Mouse (Mus musculus): ENCODE results near the gene Coro2b. TPM values are rescaled to one million over a fixed set of nuclear protein-coding genes. Genes with fewer than 3 reads are reported as not detected.

The Coro2b gene
- polyA plus RNA-seq, 1 experiment from 2014 or later, result 10.3 TPM

DNA sequence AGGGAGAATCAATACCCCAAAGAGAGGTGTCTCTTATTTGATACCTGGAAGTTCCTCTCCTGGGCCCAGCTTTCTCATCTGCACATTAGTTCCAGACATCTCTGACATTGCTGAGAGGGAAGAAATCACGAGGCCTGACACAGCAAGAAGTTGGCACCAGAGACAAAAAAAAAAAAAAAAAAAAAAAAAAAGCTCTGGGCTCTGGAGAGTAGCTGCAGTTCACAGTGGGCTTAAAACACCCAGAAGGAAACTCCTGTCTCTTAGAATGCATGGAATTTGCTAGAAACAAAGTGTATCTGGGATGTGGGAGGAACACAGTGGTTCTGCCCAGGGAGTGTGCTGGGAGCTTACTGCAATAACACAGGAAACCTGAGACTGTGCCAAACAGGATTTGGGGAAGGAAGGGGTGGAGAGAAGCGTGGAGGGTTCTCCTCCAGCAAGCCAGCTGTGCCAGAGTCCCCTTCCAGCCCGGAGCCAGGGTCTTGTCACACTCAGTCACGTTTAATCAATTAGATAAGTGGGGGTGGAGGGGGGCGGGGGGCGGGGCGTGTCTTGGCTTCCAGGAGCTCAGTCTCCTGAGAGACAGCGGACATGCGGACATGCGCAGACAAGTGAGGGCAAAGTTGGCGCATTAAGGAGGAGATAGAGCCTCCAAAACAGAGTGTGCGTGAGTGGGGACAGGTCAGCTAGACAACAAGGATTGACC, 101.1 kb downstream of the Coro2b start:
- peak overlapping the region; percentile 82 for H3K27ac ChIP-seq (replicated peaks)
- no peaks in the 10 kb centered on the region for H3K9me3 ChIP-seq (replicated peaks)
- no peaks in the 10 kb centered on the region for H3K27me3 ChIP-seq
- H3K4me1 ChIP-seq, result peaks cover 23% of the 10 kb centered on the region
- no peak overlapping the region for H3K9ac ChIP-seq
- no peaks in the 10 kb centered on the region for H3K36me3 ChIP-seq
- H3K4me2 ChIP-seq (replicated peaks), result peak overlapping the region; percentile 25; the same call in 1 of the 2 replicates
- ATAC-seq (ENCODE audit: insufficient number of reproducible peaks, low FRiP score, low TSS enrichment, low read depth), result peak; percentile 90
- H3K4me3 ChIP-seq (replicated peaks), result peak overlapping the region; percentile 16; the same call in 1 of the 2 replicates
- 4% methylated on average over 12 of the region's 12 CpGs for WGBS

DNA sequence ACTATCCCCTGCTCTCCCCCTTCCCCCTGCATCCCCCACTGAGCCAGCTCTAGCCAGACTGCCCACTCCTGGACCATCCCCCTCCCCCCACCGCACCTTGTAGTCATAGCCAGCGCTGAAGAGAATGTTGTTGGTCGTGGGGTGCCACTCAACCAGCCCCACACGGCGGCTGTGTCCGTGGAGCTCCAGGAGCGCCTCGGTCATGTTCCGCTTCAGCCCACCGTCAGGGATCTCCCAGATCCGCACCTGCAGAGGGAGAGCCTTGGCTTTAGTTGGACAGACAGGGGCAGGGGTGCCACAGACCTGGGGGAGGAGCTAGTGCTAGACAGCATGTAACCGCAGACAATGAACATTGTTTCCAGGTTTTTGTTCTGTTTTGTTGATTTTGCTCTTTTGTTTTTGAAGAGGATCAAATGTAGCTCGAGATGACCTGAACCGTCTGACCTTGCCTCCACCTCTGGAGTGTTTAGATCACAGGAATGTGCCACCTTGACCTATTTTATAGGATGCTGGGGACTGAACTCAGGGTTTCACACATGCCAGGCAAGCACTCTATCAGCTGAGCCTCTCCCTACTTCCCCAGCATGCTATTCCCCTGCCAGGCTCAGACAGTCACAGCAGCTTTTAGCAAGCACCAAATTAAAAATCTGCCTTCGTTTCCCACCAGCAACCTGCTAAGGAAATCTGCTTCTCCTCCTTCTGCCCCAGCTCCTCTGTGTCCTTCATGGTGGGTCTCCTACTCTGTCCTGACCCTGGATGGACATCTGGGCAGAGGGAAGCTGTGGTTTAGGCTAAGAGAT, 104.4 kb downstream of the Coro2b start:
- peaks cover 15% of the 10 kb centered on the region for H3K4me1 ChIP-seq
- 74% methylated on average over 15 of the region's 15 CpGs for WGBS
- H3K4me2 ChIP-seq (replicated peaks), result no peak overlapping the region
- no peak for ATAC-seq (ENCODE audit: insufficient number of reproducible peaks, low FRiP score, low TSS enrichment, low read depth)
- H3K9me3 ChIP-seq (replicated peaks), result no peaks in the 10 kb centered on the region
- no peak overlapping the region for H3K4me3 ChIP-seq (replicated peaks)
- no peaks in the 10 kb centered on the region for H3K36me3 ChIP-seq
- no peak overlapping the region for H3K9ac ChIP-seq
- H3K27me3 ChIP-seq, result no peaks in the 10 kb centered on the region
- no peak overlapping the region for H3K27ac ChIP-seq (replicated peaks)

DNA sequence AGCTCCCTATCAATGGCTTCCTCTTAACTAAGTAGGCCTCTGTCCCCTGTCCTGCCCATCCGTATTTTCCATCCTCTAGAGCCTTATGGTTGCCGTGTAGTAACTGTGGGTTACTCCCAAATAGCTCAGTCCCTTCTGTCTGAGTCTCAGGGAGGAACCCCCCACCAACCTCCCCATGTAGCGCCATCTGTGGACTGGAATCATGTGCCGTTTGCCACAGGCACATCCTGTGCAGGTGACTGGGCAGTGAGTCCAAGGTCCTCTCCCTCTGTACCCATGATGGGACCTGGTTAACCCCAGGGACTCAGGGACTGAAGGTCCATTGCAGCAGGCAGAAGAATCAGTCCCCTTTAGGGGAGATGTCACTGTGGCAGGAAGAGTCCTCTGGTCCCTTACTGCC, 106.1 kb downstream of the Coro2b start:
- Histone ChIP-seq H3K36me3 (no peaks in the 10 kb centered on the region), H3K27ac (replicated peaks) (no peak overlapping the region)

DNA sequence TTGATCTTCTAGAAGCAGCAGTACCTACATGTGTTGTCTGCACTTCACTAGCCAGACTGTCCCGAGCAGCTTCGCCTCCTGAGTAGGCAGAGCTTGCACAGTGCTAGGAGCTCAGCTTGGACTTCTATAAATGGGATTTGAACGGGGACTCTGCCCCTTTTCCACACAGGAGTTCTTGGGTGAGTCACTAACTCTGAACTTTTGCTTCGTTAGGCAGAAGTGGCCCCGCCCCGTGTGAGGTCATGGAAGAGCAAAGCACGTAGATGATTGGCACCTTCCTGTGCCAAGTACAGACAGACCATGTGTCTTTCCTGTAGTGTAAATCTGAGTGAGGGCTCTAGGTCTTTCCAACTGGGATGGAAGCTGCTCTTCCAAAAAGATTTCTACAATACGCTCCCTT, 109.8 kb downstream of the Coro2b start:
- no peaks in the 10 kb centered on the region for H3K4me1 ChIP-seq
- H3K9ac ChIP-seq, result no peak overlapping the region
- H3K4me3 ChIP-seq (replicated peaks), result no peak overlapping the region
- WGBS, result 74% methylated on average over 8 of the region's 8 CpGs
- no peaks in the 10 kb centered on the region for H3K9me3 ChIP-seq (replicated peaks)
- H3K36me3 ChIP-seq, result no peaks in the 10 kb centered on the region
- no peak for ATAC-seq (ENCODE audit: insufficient number of reproducible peaks, low FRiP score, low TSS enrichment, low read depth)
- H3K27me3 ChIP-seq, result no peaks in the 10 kb centered on the region
- no peak overlapping the region for H3K27ac ChIP-seq (replicated peaks)
- H3K4me2 ChIP-seq (replicated peaks), result no peak overlapping the region

More for the DNA sequence above, 106.1 kb downstream of the Coro2b start:
- Histone ChIP-seq H3K9ac (no peak overlapping the region), H3K9me3 (replicated peaks) (no peaks in the 10 kb centered on the region), H3K27me3 (no peaks in the 10 kb centered on the region), H3K4me2 (replicated peaks) (no peak overlapping the region), H3K4me1 (peaks cover 7% of the 10 kb centered on the region), H3K4me3 (replicated peaks) (no peak overlapping the region)
- 93% methylated on average over 4 of the region's 4 CpGs for WGBS
- ATAC-seq (ENCODE audit: insufficient number of reproducible peaks, low FRiP score, low TSS enrichment, low read depth), result no peak

DNA sequence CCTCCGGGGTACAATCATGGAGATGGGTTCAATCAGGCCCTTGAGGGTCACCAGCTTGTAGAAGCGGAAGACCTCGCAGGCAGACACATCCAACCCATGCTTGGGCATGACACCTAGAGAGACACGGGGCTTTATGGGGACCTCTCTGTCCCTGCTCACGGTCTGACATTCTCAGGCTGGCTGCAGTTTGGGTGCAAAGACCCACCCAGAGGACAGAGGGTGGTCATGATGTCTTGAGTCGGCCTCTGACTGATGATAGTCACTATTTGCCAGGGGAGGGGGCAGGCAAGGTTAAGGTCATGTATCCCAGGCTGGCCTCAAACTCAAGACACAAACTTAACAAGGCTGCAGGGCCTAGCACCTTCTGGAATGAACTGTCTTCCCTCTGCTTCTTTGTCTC, 110.3 kb downstream of the Coro2b start:
- H3K9me3 ChIP-seq (replicated peaks), result no peaks in the 10 kb centered on the region
- H3K4me2 ChIP-seq (replicated peaks), result no peak overlapping the region
- ATAC-seq (ENCODE audit: insufficient number of reproducible peaks, low FRiP score, low TSS enrichment, low read depth), result no peak
- H3K4me3 ChIP-seq (replicated peaks), result no peak overlapping the region
- no peaks in the 10 kb centered on the region for H3K36me3 ChIP-seq
- H3K4me1 ChIP-seq, result 0 out of 2 replicates have a peak, but pooled peaks cover under 1% of the 10 kb centered on the region
- no peaks in the 10 kb centered on the region for H3K27me3 ChIP-seq
- H3K27ac ChIP-seq (replicated peaks), result no peak overlapping the region
- WGBS, result 90% methylated on average over 6 of the region's 6 CpGs
- no peak overlapping the region for H3K9ac ChIP-seq

DNA sequence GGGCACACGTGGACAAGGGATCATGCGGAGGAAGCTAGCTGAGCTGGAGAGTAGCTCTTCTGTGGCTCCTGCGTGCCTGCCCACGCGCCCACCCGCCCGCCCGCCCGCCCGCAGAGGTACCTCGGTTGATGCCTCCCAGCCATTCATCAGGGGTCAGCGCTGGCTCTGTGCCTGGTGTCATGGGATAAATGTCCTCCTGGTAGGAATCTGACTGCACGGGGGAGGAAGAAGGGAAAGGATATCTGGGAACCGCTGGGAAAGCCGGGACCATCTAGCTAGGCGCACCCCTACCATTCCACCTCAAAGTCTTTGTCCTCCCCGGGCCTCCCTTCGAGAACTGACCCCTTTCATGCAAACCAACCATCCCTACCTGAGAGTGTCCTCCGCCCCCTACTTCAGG, 110.8 kb downstream of the Coro2b start:
- whole genome bisulfite sequencing, result 94% methylated on average over 19 of the region's 19 CpGs
- peaks cover 6% of the 10 kb centered on the region; the same call in 1 of the 2 replicates for H3K4me1 ChIP-seq
- no peak for ATAC-seq (ENCODE audit: insufficient number of reproducible peaks, low FRiP score, low TSS enrichment, low read depth)

DNA sequence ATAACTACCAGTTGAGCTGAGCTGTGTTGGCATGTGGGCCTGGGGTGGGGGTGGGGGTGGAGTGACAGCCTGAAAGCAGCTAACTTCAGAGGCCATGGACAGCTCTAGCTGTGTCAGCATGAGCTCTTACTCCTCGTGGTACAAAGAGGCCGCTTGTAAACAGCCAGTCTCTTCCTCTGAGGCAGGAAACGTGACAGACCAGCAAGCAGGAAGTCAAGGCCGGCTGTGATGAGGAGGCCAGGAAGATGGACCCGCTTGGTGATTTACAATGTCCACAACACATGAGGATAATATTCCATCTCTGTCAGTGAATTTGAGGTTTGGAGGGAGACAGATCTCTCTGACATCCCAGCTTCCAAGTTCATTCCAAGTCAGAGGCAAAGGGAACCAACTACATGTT, 111.6 kb downstream of the Coro2b start:
- ATAC-seq (ENCODE audit: insufficient number of reproducible peaks, low FRiP score, low TSS enrichment, low read depth), result no peak
- no peaks in the 10 kb centered on the region for H3K9me3 ChIP-seq (replicated peaks)
- no peak overlapping the region for H3K4me3 ChIP-seq (replicated peaks)

More for the DNA sequence above, 110.8 kb downstream of the Coro2b start:
- Histone ChIP-seq H3K36me3 (no peaks in the 10 kb centered on the region), H3K4me2 (replicated peaks) (no peak overlapping the region), H3K27ac (replicated peaks) (no peak overlapping the region), H3K27me3 (no peaks in the 10 kb centered on the region), H3K4me3 (replicated peaks) (no peak overlapping the region), H3K9ac (no peak overlapping the region), H3K9me3 (replicated peaks) (no peaks in the 10 kb centered on the region)

DNA sequence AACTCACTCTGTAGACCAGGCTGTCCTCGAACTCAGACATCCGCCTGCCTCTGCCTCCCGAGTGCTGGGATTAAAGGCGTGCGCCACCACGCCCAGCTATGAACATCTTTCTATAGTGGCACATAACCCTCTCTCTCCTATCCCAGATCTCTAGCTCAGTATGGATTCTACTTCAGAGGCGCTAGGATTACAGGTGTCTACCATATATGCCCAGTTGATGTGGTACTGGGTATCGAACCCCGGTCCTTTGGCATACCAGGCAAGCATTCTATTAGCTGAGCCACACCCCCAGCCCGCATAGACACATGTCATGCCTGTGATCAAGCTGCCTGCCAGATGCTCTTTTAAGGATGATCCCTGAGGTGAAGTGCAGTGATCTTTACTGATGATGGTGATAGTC, 113.0 kb downstream of the Coro2b start:
- H3K27me3 ChIP-seq, result no peaks in the 10 kb centered on the region
- no peak overlapping the region for H3K4me2 ChIP-seq (replicated peaks)
- no peak overlapping the region for H3K4me3 ChIP-seq (replicated peaks)
- WGBS, result 93% methylated on average over 10 of the region's 10 CpGs
- H3K4me1 ChIP-seq, result peaks cover 12% of the 10 kb centered on the region; the same call in 1 of the 2 replicates
- no peaks in the 10 kb centered on the region for H3K9me3 ChIP-seq (replicated peaks)
- no peak overlapping the region for H3K9ac ChIP-seq
- no peak overlapping the region for H3K27ac ChIP-seq (replicated peaks)
- no peaks in the 10 kb centered on the region for H3K36me3 ChIP-seq
- no peak for ATAC-seq (ENCODE audit: insufficient number of reproducible peaks, low FRiP score, low TSS enrichment, low read depth)

More for the DNA sequence above, 111.6 kb downstream of the Coro2b start:
- Histone ChIP-seq H3K9ac (no peak overlapping the region), H3K27me3 (no peaks in the 10 kb centered on the region), H3K4me2 (replicated peaks) (no peak overlapping the region), H3K4me1 (peaks cover 12% of the 10 kb centered on the region; the same call in 1 of the 2 replicates), H3K36me3 (no peaks in the 10 kb centered on the region), H3K27ac (replicated peaks) (no peak overlapping the region)
- WGBS, result 38% methylated on average over 5 of the region's 5 CpGs

DNA sequence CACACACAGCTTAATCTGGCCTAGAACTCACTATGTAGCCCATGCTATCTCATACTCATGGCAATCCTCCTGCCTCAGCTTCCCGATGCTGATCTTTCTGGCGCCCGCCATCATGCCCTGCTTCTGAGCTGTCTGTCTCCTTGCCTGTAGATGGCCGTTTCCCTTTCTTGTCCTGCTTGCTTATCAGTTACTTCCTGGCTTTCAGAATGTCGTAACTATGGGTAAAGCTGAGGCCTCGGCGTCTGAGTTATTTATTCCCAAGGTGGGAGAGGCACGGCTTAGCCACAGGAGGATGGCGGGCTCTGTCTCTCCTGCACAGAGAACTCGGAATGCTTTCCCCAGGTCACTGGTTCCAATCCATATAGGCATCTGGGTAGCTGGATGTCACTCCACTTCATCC, 113.9 kb downstream of the Coro2b start:
- no peaks in the 10 kb centered on the region for H3K27me3 ChIP-seq
- H3K36me3 ChIP-seq, result no peaks in the 10 kb centered on the region
- WGBS, result 84% methylated on average over 10 of the region's 10 CpGs
- H3K27ac ChIP-seq (replicated peaks), result no peak overlapping the region
- H3K4me1 ChIP-seq, result peaks cover 12% of the 10 kb centered on the region; the same call in 1 of the 2 replicates
- no peak overlapping the region for H3K4me2 ChIP-seq (replicated peaks)
- H3K4me3 ChIP-seq (replicated peaks), result no peak overlapping the region
- H3K9ac ChIP-seq, result no peak overlapping the region
- ATAC-seq (ENCODE audit: insufficient number of reproducible peaks, low FRiP score, low TSS enrichment, low read depth), result no peak
- H3K9me3 ChIP-seq (replicated peaks), result no peaks in the 10 kb centered on the region

DNA sequence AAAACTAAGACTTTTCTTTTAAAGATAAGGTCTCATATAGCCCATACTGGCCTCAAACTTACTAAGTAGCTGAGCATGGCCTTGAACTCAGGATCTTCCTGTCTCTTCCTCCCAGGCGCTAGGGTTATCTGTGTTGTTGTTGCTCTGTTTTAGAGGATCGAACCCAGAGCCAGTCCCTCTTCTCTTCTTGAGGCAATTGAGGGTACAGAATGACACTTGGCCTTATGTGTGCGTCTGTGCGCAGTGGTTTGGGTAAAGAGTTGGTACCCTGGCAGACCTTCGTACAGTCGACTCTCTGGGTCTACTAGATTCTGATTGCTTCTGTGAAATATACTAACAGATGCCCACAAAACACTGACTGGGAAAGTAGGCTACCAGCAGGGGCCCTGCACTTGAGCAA, 114.9 kb downstream of the Coro2b start:
- H3K4me2 ChIP-seq (replicated peaks), result no peak overlapping the region
- H3K9ac ChIP-seq, result no peak overlapping the region
- peaks cover 12% of the 10 kb centered on the region; the same call in 1 of the 2 replicates for H3K4me1 ChIP-seq
- H3K9me3 ChIP-seq (replicated peaks), result no peaks in the 10 kb centered on the region
- no peak overlapping the region for H3K4me3 ChIP-seq (replicated peaks)
- no peaks in the 10 kb centered on the region for H3K36me3 ChIP-seq
- no peaks in the 10 kb centered on the region for H3K27me3 ChIP-seq
- H3K27ac ChIP-seq (replicated peaks), result no peak overlapping the region
- WGBS, result 97% methylated on average over 6 of the region's 6 CpGs
- no peak for ATAC-seq (ENCODE audit: insufficient number of reproducible peaks, low FRiP score, low TSS enrichment, low read depth)

DNA sequence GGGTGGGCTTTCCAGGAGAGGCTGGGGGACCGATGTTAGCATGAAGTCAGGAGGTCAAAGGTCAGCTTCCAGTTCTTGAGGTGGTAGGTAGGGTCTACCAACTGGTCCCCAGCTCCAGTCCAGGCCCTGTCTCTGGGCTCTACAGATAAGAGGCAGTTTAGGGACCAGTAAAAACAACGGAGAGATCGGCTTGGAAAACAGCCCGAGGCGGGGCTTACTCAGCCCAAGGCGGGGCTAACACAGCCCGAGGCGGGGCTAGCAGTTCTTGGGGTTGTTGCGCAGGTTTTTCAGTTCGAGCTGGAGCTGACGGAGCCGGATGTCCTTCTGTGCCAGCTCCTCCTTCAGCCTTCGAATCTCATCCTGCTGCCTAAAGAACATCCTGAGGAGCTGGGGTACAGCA, 115.8 kb downstream of the Coro2b start:
- 9% methylated on average over 13 of the region's 13 CpGs for whole genome bisulfite sequencing
- Histone ChIP-seq H3K4me2 (replicated peaks) (peak overlapping the region; percentile 27), H3K27ac (replicated peaks) (no peak overlapping the region), H3K27me3 (no peaks in the 10 kb centered on the region), H3K9me3 (replicated peaks) (no peaks in the 10 kb centered on the region), H3K9ac (no peak overlapping the region), H3K36me3 (no peaks in the 10 kb centered on the region), H3K4me1 (peaks cover 17% of the 10 kb centered on the region), H3K4me3 (replicated peaks) (peak overlapping the region; percentile 10)
- peak; percentile 63; the same call in 1 of the 2 replicates for ATAC-seq (ENCODE audit: insufficient number of reproducible peaks, low FRiP score, low TSS enrichment, low read depth)

Measured in embryonic facial prominence, embryonic 15.5 days (tissue).